Mouse (Mus musculus) forebrain, embryonic 14.5 days (tissue): Measurements from ENCODE around the gene Lypd5. TPM values are rescaled to one million over a fixed set of nuclear protein-coding genes. Genes with fewer than 3 reads are reported as not detected.
"Not testable (repeated sequence)": the region's sequence is repeated elsewhere in the genome, so short reads cannot be mapped to it uniquely, and the experiment has no call there.

Source experiments
- ATAC-seq: fragments of 200-750 bp; cut with Nextera tagmentation; 2 replicates; pipeline ENCODE4 v1.8.0; 2017; ENCODE audit warnings: mild to moderate bottlenecking, moderate library complexity
- DNase-seq: peaks from one replicate; pipeline ENCODE4 v3.0.0-alpha.2; 2015; ENCODE audit warnings: low spot score
- H3K27ac ChIP-seq: fragments of 300-500 bp; sonication (generic); 2 replicates; pipeline ENCODE4 v1.5.1; 2014; ENCODE audit warnings: low read depth, mild to moderate bottlenecking, control low read depth, low read length, moderate library complexity
- H3K27me3 ChIP-seq: fragments of 300-500 bp; sonication (generic); replicated peaks from 2 replicates; pipeline ENCODE4 v1.6.1; 2014; ENCODE audit warnings: low read length, control low read depth, mixed read lengths; ENCODE audit not compliant: control insufficient read depth, insufficient read depth
- H3K36me3 ChIP-seq: fragments of 300-500 bp; sonication (generic); 2 replicates; pipeline ENCODE4 v1.6.1; 2014; ENCODE audit warnings: low read length, control low read depth; ENCODE audit not compliant: control insufficient read depth, insufficient read depth
- H3K4me1 ChIP-seq: fragments of 300-500 bp; sonication (generic); 2 replicates; pipeline ENCODE4 v1.6.1; 2014; ENCODE audit warnings: antibody characterized with exemption, low read length, control low read depth; ENCODE audit not compliant: control insufficient read depth, insufficient read depth
- H3K4me2 ChIP-seq: fragments of 300-500 bp; sonication (generic); 2 replicates; pipeline ENCODE4 v1.6.1; 2014; ENCODE audit warnings: mild to moderate bottlenecking, control low read depth, low read length
- H3K4me3 ChIP-seq: fragments of 300-500 bp; sonication (generic); 2 replicates; pipeline ENCODE4 v1.5.1; 2014; ENCODE audit warnings: low read depth, low read length, control low read depth
- H3K9ac ChIP-seq: fragments of 300-500 bp; sonication (generic); 2 replicates; pipeline ENCODE4 v1.6.1; 2014; ENCODE audit warnings: mild to moderate bottlenecking, low read length, control low read depth, moderate library complexity
- H3K9me3 ChIP-seq: fragments of 300-500 bp; sonication (generic); replicated peaks from 2 replicates; pipeline ENCODE4 v1.6.1; 2016; ENCODE audit warnings: low read length, control low read depth, mixed read lengths; ENCODE audit not compliant: control insufficient read depth
- WGBS: fragments of 180-500 bp; shearing (Covaris S2); extraction: QIAGEN DNeasy Blood & Tissue Kit; methylation state at CpG from one replicate; pipeline ENCODE4 v1.1.7; 2014; 5-methylcytosine and 5-hydroxymethylcytosine counted together
- microRNA-seq: library from miRNA; unstranded; fragments of <30 nt; microRNA quantifications from one replicate; pipeline ENCODE4, GENCODE M21; 2016
- polyA plus RNA-seq: library from polyadenylated mRNA; unstranded; fragments of >200 nt; fragmentation: Nextera tagmentation; extraction: Ambion mirVana; gene quantifications from 2 replicates; pipeline ENCODE4 v1.2.1, GENCODE M21; 2014

Lypd5 gene
- polyA plus RNA-seq, 1 experiment from 2014 or later, result not detected

DNA sequence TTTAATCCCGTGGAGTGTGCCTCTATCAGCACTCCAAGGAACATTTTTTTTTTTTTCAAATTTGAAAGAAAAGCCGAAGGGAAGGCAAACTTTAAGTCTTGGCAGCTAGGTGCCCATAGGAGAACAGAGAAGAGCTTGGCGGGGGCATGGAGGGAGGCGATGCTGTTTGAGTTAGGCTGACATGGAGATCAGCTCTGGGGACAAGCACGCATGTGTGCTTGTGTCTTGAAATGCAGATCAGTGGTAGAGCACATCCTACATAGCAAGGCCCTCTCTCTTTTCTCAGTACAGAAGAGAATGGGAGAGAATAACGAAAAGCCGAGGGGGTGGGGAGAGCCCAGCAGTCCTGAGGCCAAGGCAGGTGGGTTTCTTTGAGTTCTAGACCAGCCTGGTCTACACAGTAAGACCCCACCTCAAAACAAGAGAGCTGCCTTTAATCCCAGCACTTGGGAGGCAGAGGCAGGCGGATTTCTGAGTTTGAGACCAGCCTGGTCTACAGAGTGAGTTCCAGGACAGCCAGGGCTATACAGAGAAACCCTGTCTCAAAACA, 49.4 kb downstream of the Lypd5 start:
- WGBS, result 98% methylated on average over 8 of the region's 8 CpGs
- no peak overlapping the region for H3K9ac ChIP-seq
- peaks cover 3% of the 10 kb centered on the region; the same call in 1 of the 2 replicates for H3K4me1 ChIP-seq
- no peak for DNase-seq
- H3K36me3 ChIP-seq, result peaks cover 8% of the 10 kb centered on the region; the same call in 1 of the 2 replicates
- no peak for ATAC-seq
- no peaks in the 10 kb centered on the region for H3K9me3 ChIP-seq
- no peaks in the 10 kb centered on the region for H3K27me3 ChIP-seq
- no peak overlapping the region for H3K27ac ChIP-seq
- H3K4me2 ChIP-seq, result no peak overlapping the region
- H3K4me3 ChIP-seq, result no peak overlapping the region

DNA sequence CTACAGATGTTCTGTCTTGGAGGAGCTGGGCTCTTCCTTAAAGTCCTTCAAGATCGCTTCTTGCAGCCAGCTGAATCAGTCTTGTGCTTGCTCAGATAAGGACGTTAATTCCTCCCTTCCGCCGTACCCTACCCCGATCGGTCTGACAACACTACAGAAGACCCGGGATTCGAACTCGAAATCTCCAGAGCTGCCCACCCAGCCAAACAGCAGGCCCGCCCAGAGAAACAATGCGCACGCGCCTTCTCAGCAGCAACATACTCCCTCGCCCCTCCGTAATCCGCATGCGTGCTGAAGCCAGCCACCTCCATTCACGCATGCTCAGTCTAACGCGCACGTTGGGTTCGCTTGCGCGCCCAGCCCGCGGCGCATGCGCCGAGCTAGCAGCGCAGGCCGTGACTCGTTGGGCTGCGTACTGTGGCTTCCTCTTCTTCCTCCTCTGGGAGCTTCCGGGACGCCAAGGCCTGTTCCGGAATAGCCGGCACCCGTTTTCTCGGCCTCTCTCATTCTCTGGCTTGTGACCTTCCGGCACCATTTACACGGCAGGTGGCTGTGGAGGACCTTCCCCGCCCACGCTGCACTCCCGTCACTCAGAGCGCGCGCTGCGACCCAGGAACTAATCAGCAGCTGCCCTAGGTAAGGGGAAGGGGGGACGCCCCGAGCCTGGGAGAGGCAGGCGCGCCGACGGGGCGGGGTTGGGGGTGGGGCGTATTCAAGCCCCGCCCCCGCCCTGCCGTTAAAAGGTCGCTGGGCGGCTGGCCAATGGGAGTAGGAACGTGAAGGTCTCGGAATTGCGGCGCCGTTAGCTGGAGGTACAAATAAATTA, 50.5 kb downstream of the Lypd5 start, which contains the start of gene Smg9:
Gene Smg9, plus strand, starts transcription at position 364 of the 826 bp plus-strand sequence.
- Histone ChIP-seq H3K4me1 (peaks cover 3% of the 10 kb centered on the region; the same call in 1 of the 2 replicates), H3K27ac (peak within 1 kb of the TSS; percentile 95), H3K9ac (peak within 1 kb of the TSS; percentile 73), H3K36me3 (peaks cover 15% of the 10 kb centered on the region), H3K9me3 (no peaks in the 10 kb centered on the region), H3K4me3 (peak within 1 kb of the TSS; percentile 50), H3K27me3 (no peaks in the 10 kb centered on the region), H3K4me2 (peak within 1 kb of the TSS; percentile 52)
- WGBS, result 3% methylated on average over 66 of the region's 66 CpGs
- peak; percentile 100 for DNase-seq
- ATAC-seq, result peak; percentile 98

DNA sequence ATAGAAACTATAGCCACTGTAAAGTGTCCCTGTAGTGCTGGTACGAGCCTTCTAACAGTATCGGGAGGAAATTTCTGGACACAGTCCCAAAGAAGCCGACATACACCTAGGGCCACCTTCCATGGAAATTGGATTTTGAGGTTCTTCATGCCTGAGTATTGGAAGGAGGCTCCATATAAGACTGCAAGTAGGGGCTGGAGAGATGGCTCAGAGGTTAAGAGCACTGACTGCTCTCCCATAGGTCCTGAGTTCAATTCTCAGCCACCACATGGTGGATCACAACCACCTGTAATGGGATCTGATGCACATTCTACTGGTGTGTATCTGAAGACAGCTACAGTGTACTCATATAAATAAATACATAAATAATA, 51.1 kb downstream of the Lypd5 start:
- Histone ChIP-seq H3K27me3 (no peaks in the 10 kb centered on the region), H3K9me3 (no peaks in the 10 kb centered on the region), H3K9ac (peak overlapping the region; percentile 73), H3K4me3 (peak overlapping the region; percentile 50), H3K36me3 (peaks cover 21% of the 10 kb centered on the region), H3K4me1 (peaks cover 3% of the 10 kb centered on the region; the same call in 1 of the 2 replicates), H3K27ac (peak overlapping the region; percentile 95), H3K4me2 (peak overlapping the region; percentile 52)
- ATAC-seq (no peak), DNase-seq (no peak)
- 20% methylated on average over 3 of the region's 3 CpGs for WGBS

DNA sequence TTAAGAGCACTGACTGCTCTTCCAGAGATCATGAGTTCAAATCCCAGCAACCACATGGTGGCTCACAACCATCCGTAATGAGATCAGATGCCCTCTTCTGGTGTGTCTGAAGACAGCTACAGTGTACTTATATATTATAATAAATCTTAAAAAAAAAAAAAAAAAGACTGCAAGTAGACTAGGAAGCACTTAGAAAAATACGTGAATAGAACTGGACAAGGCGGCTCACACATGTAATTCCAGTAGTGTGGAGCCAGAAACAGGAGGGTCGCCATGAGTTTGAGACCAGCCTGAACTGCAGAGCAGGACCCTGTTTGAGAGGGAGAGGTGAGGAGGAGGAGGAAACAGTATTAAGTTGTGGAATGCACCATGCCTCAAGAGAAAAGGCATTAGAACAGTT, 51.5 kb downstream of the Lypd5 start:
- not testable (repeated sequence) for ATAC-seq, H3K27ac ChIP-seq, H3K9ac ChIP-seq, H3K9me3 ChIP-seq, H3K4me1 ChIP-seq, H3K27me3 ChIP-seq, DNase-seq
- H3K4me3 ChIP-seq, result peak overlapping the region; percentile 50; the same call in 1 of the 2 replicates
- H3K36me3 ChIP-seq, result peaks cover 25% of the 10 kb centered on the region
- 98% methylated on average over 4 of the region's 4 CpGs for whole genome bisulfite sequencing
- H3K4me2 ChIP-seq, result peak overlapping the region; percentile 52

DNA sequence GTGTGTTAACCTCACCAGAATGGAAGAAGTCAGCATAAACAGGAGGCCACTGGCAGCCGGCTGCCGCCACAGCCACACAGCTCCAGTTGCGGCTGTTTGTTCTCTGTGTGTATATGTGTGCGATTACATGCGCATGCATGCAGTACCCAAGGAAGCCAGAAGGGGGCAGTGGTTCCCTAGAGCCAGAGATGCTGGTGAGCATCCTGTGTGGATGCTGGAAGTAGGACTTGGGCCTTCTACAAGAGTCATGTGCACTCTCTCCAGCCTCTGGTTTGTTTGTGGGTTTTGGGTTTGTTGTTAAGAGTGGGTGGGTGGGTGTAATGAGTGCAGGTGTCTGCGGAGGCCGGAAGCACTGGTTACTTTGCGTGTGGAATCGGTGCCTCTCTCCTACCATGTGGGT, 53.9 kb downstream of the Lypd5 start:
- no peaks in the 10 kb centered on the region for H3K9me3 ChIP-seq
- peaks cover 39% of the 10 kb centered on the region for H3K36me3 ChIP-seq

More for the DNA sequence above, 53.9 kb downstream of the Lypd5 start:
- DNase-seq, result no peak
- H3K4me3 ChIP-seq, result no peak overlapping the region
- no peaks in the 10 kb centered on the region for H3K27me3 ChIP-seq
- H3K4me1 ChIP-seq, result peaks cover 3% of the 10 kb centered on the region; the same call in 1 of the 2 replicates
- no peak overlapping the region for H3K9ac ChIP-seq
- no peak overlapping the region for H3K27ac ChIP-seq
- 98% methylated on average over 9 of the region's 9 CpGs for WGBS
- ATAC-seq, result no peak
- no peak overlapping the region for H3K4me2 ChIP-seq

Small RNAs within 50 kb of the gene (microRNA-seq; reads per million reads assigned to microRNA genes)
- not detected for gene Gm27592

Other genes with a start within 250 kb of the Lypd5 start
- gene Zfp112, start 236.9 kb upstream of the Lypd5 start, polyA plus RNA-seq, result 6.5 TPM in 2 replicates
- gene Zfp235, start 215.0 kb upstream of the Lypd5 start, polyA plus RNA-seq, result 22.8 and 26.7 TPM in 2 replicates
- gene Zfp114, start 174.1 kb upstream of the Lypd5 start, polyA plus RNA-seq, result 4.0 and 6.1 TPM in 2 replicates
- 7.7 and 8.1 TPM in 2 replicates for gene Zfp111, start 137.8 kb upstream of the Lypd5 start, polyA plus RNA-seq
- gene Zfp109, start 111.6 kb upstream of the Lypd5 start, polyA plus RNA-seq, result 2.6 and 3.3 TPM in 2 replicates
- 4.1 and 6.0 TPM in 2 replicates for gene Zfp108, start 94.4 kb upstream of the Lypd5 start, polyA plus RNA-seq
- gene Zfp93, start 78.8 kb upstream of the Lypd5 start, polyA plus RNA-seq, result 9.4 and 11.0 TPM in 2 replicates
- gene Zfp61, start 48.0 kb upstream of the Lypd5 start, polyA plus RNA-seq, result 33.7 and 40.7 TPM in 2 replicates
- 20.5 and 21.6 TPM in 2 replicates for gene Zfp94, start 32.5 kb upstream of the Lypd5 start, polyA plus RNA-seq
- 0.20 TPM in 1 of 2 replicates, not detected in the other for gene Tescl, start 15.3 kb upstream of the Lypd5 start, polyA plus RNA-seq
- gene Kcnn4, start 21.1 kb downstream of the Lypd5 start, polyA plus RNA-seq, result 0.09 and 0.53 TPM in 2 replicates
- 23.4 and 26.1 TPM in 2 replicates for gene Smg9, start 50.4 kb downstream of the Lypd5 start, polyA plus RNA-seq
- not detected in 2 replicates for gene Irgc1, start 103.1 kb downstream of the Lypd5 start, polyA plus RNA-seq
- gene Plaur, start 113.3 kb downstream of the Lypd5 start, polyA plus RNA-seq, result 1.4 and 2.0 TPM in 2 replicates
- gene Cadm4, start 132.8 kb downstream of the Lypd5 start, polyA plus RNA-seq, result 26.3 and 29.0 TPM in 2 replicates
- 178 and 205 TPM in 2 replicates for gene Zfp428, start 157.8 kb downstream of the Lypd5 start, polyA plus RNA-seq
- gene AC161166.1, start 163.3 kb downstream of the Lypd5 start, polyA plus RNA-seq, result 0.20 and 0.45 TPM in 2 replicates
- gene Irgq, start 181.5 kb downstream of the Lypd5 start, polyA plus RNA-seq, result 19.5 and 25.1 TPM in 2 replicates
- gene Pinlyp, start 196.9 kb downstream of the Lypd5 start, polyA plus RNA-seq, result 0.28 TPM in 1 of 2 replicates, not detected in the other
- 65.1 and 66.6 TPM in 2 replicates for gene Xrcc1, start 197.1 kb downstream of the Lypd5 start, polyA plus RNA-seq
- gene Ethe1, start 238.3 kb downstream of the Lypd5 start, polyA plus RNA-seq, result 22.6 and 23.2 TPM in 2 replicates
- 3.3 and 6.6 TPM in 2 replicates for gene Zfp575, start 238.4 kb downstream of the Lypd5 start, polyA plus RNA-seq